Mouse (Mus musculus) heart, adult 2 months (tissue): ENCODE measurements around the gene Chac1. TPM values are rescaled to one million over a fixed set of nuclear protein-coding genes. Genes with fewer than 3 reads are reported as not detected.
A peak's percentile ranks its signal among the peaks of the same experiment; 100 is the strongest.

Source experiments
- DNase-seq, 2 experiments: peaks; one replicate each; pipeline ENCODE4 v3.0.0; 2021
- H3K27ac ChIP-seq: fragments of 200-600 bp; 2 replicates; pipeline ENCODE4 v1.8.1; 2022
- H3K27me3 ChIP-seq: fragments of 200-500 bp; 2 replicates; pipeline ENCODE4 v1.6.1; 2012; ENCODE audit warnings: mild to moderate bottlenecking, low read length, inconsistent platforms, mixed read lengths; ENCODE audit not compliant: control insufficient read depth, insufficient read depth
- H3K36me3 ChIP-seq: fragments of 200-500 bp; 2 replicates; pipeline ENCODE4 v1.6.1; 2012; ENCODE audit warnings: low read length, inconsistent platforms; ENCODE audit not compliant: control insufficient read depth, insufficient read depth
- H3K4me1 ChIP-seq: fragments of 200-500 bp; 2 replicates; pipeline ENCODE4 v1.6.1; 2011; ENCODE audit warnings: low read length; ENCODE audit not compliant: control insufficient read depth, insufficient read depth
- H3K4me3 ChIP-seq: fragments of 200-600 bp; 2 replicates; pipeline ENCODE4 v1.8.1; 2022
- H3K79me2 ChIP-seq: fragments of 200-500 bp; replicated peaks from 2 replicates; pipeline ENCODE4 v1.6.1; 2012; ENCODE audit warnings: mild to moderate bottlenecking, inconsistent platforms, low read length, moderate library complexity, mixed read lengths; ENCODE audit not compliant: control insufficient read depth, insufficient read depth
- H3K9ac ChIP-seq: fragments of 200-500 bp; 2 replicates; pipeline ENCODE4 v1.6.1; 2012; ENCODE audit warnings: low read depth, mild to moderate bottlenecking, control low read depth, inconsistent platforms, low read length, mixed read lengths
- CTCF ChIP-seq: fragments of 200-600 bp; IDR thresholded peaks from 2 replicates; pipeline ENCODE4 v1.8.1; 2022; ENCODE audit warnings: antibody characterized with exemption, mild to moderate bottlenecking, moderate library complexity
- EP300 ChIP-seq: fragments of 200-500 bp; IDR thresholded peaks from 2 replicates; pipeline ENCODE4 v1.6.1; 2011; ENCODE audit warnings: low read depth, low read length, control low read depth; ENCODE audit not compliant: insufficient read depth
- POLR2A ChIP-seq: fragments of 200-500 bp; IDR thresholded peaks from 2 replicates; pipeline ENCODE4 v1.6.1; 2011; ENCODE audit warnings: mild to moderate bottlenecking, low read depth, low read length, control low read depth; ENCODE audit not compliant: insufficient read depth
- WGBS: fragments of 180-500 bp; shearing (Covaris S2); methylation state at CpG from one replicate; pipeline ENCODE4 v1.1.7; 2018; 5-methylcytosine and 5-hydroxymethylcytosine counted together
- intact Hi-C: fragments of 180-260 bp; cut with DNase I; formaldehyde crosslinking; loops from one replicate; pipeline ENCODE4 v1.15.1; 2025
- polyA plus RNA-seq: library from polyadenylated mRNA; depleted of rRNA; stranded (reverse); fragments of >200 nt; gene quantifications from 2 replicates; pipeline ENCODE4 v1.2.3, GENCODE M21; 2012
- total RNA-seq, 2 experiments: library from RNA; stranded (reverse); gene quantifications; 2 replicates each; pipeline ENCODE4 v1.2.3; 2021

The Chac1 gene
- total and polyA plus RNA-seq, 3 experiments, result 5.6 to 13.7 (median 8.1) TPM

DNA sequence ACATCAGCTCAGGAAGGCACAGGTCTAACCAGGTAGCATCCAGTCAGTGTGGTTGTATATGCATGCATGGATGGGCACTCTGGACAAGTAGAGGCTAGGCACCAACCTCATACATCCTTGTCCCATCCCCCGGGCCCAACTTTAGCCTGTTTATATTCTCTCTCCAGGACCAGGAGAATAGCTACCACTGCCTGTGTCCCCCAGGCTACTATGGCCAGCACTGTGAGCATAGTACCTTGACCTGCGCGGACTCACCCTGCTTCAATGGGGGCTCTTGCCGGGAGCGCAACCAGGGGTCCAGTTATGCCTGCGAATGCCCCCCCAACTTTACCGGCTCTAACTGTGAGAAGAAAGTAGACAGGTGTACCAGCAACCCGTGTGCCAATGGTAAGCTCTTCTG, 20.2 kb upstream of the Chac1 start:
- H3K27ac ChIP-seq, result peak overlapping the region; percentile 53

GRCm38 (mm10) chr2:119332177-119332661, 18.8 kb upstream of the Chac1 start:
- Histone ChIP-seq H3K27me3 (no peaks in the 10 kb centered on the region), H3K4me1 (peaks cover 8% of the 10 kb centered on the region), H3K27ac (peak overlapping the region; percentile 53), H3K4me3 (peak overlapping the region; percentile 36), H3K79me2 (peaks cover 2% of the 10 kb centered on the region; the same call in 1 of the 2 replicates), H3K36me3 (peaks cover 12% of the 10 kb centered on the region), H3K9ac (peak overlapping the region; percentile 44)
- peak in 1 of 2 experiments; percentile 25 for DNase-seq
- TF ChIP-seq CTCF (no peak), EP300 (no peak), POLR2A (no peak)
- 48% methylated on average over 24 of the region's 24 CpGs for WGBS
- intact Hi-C loops, result no loop called here

More for the DNA sequence above, 20.2 kb upstream of the Chac1 start:
- peaks cover 2% of the 10 kb centered on the region; the same call in 1 of the 2 replicates for H3K79me2 ChIP-seq
- H3K4me3 ChIP-seq, result peak overlapping the region; percentile 36; the same call in 1 of the 2 replicates
- 73% methylated on average over 8 of the region's 8 CpGs for WGBS
- TF ChIP-seq EP300, result no peak
- TF ChIP-seq POLR2A, result no peak
- TF ChIP-seq CTCF, result no peak
- peaks cover 8% of the 10 kb centered on the region for H3K36me3 ChIP-seq
- peaks cover 4% of the 10 kb centered on the region for H3K4me1 ChIP-seq
- H3K27me3 ChIP-seq, result peaks cover 2% of the 10 kb centered on the region; the same call in 1 of the 2 replicates
- H3K9ac ChIP-seq, result peak overlapping the region; percentile 24
- peak in 1 of 2 experiments; percentile 17 for DNase-seq
- intact Hi-C loops, result no loop called here

DNA sequence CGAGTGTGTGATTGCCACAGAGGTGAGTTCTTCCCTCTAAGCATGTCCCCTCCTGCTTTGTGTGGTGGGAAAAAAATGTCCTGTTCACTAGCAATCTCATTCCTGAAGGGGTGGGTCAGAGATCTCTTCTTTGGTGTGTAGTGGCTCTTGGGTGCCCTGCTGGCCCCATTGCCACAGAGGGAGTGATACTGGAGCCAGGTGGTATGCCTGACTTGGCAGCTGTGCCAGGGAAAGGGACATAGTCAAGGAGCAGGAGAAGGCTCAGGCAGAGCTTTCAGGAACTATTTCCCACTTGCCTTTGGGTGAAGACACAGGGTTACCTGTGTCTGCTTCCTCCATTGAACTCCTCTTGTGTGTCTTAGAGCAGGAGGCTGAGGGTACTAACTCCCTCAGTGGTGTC, 16.9 kb upstream of the Chac1 start:
- intact Hi-C loops, result no loop called here
- peaks cover 16% of the 10 kb centered on the region for H3K36me3 ChIP-seq
- H3K27ac ChIP-seq, result peak overlapping the region; percentile 90
- H3K9ac ChIP-seq, result peak overlapping the region; percentile 14; the same call in 1 of the 2 replicates
- 43% methylated on average over 1 of the region's 1 CpGs for WGBS
- 0 out of 2 replicates have a peak, but pooled peaks cover 2% of the 10 kb centered on the region for H3K79me2 ChIP-seq
- H3K27me3 ChIP-seq, result no peaks in the 10 kb centered on the region
- TF ChIP-seq EP300 (no peak), POLR2A (no peak)
- peak overlapping the region; percentile 19 for H3K4me3 ChIP-seq
- no peak for DNase-seq
- peaks cover 12% of the 10 kb centered on the region for H3K4me1 ChIP-seq

- peaks cover 11% of the 10 kb centered on the region for H3K4me1 ChIP-seq
- intact Hi-C loops, result no loop called here
- H3K36me3 ChIP-seq, result peaks cover 16% of the 10 kb centered on the region
- 0 out of 2 replicates have a peak, but pooled peaks cover 2% of the 10 kb centered on the region for H3K79me2 ChIP-seq
- no peak for DNase-seq
- 71% methylated on average over 7 of the region's 7 CpGs for WGBS
- no peak overlapping the region for H3K9ac ChIP-seq
- no peak for TF ChIP-seq CTCF
- no peak for TF ChIP-seq POLR2A
- TF ChIP-seq EP300, result no peak
- H3K4me3 ChIP-seq, result peak overlapping the region; percentile 19
- no peaks in the 10 kb centered on the region for H3K27me3 ChIP-seq
- peak overlapping the region; percentile 90 for H3K27ac ChIP-seq
These were observed 16.0 kb upstream of the Chac1 start for GRCm38 (mm10) chr2:119334964-119335525.

DNA sequence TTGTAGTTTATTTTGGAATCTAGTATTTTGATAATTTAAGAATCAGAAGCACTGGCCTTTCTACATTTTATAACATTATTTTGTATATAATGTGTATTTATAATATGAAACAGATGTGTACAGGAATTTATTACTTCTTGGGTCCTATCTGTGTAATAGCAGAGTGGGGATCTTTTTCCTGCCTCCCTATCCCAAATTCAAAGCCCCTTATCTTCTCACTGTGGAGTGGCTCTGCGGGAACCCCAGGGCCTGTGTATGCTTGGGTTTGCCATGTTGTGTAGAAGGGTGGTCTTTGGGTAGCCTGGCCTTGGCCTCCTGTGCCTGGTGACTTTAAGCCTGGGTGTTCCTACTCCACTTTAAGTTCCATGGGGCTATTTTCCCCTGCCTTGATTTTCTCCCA, 15.5 kb upstream of the Chac1 start:
- 43% methylated on average over 1 of the region's 1 CpGs for WGBS
- peak overlapping the region; percentile 19 for H3K4me3 ChIP-seq
- H3K27ac ChIP-seq, result peak overlapping the region; percentile 90
- no peak for TF ChIP-seq POLR2A
- no peak for TF ChIP-seq CTCF
- TF ChIP-seq EP300, result no peak
- intact Hi-C loops, result no loop called here
- H3K4me1 ChIP-seq, result peaks cover 10% of the 10 kb centered on the region
- H3K79me2 ChIP-seq, result 0 out of 2 replicates have a peak, but pooled peaks cover under 1% of the 10 kb centered on the region
- DNase-seq, result no peak
- H3K27me3 ChIP-seq, result no peaks in the 10 kb centered on the region
- no peak overlapping the region; the same call in 1 of the 2 replicates for H3K9ac ChIP-seq
- H3K36me3 ChIP-seq, result peaks cover 16% of the 10 kb centered on the region

DNA sequence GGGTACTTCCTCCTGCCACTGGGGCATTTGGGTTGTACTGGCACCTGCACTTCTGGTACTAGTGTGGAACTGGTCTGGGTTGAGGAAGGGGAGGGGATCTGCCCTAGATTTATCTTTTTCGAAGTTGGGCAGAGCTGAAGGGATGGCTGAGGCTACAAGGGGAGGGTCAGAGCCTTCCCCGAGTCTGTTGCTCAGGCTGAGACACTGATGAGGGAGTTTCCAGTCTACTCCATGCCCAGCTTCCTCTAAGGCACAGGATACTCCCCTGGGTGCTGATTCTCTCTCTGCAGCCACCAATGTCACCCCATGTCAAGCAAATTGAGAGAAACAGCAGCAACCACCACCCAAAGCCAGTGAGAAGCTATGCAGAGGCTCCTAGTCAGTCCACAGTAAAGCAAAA, 15.0 kb upstream of the Chac1 start:
- H3K27ac ChIP-seq, result peak overlapping the region; percentile 90
- no peaks in the 10 kb centered on the region for H3K79me2 ChIP-seq
- peaks cover 16% of the 10 kb centered on the region for H3K36me3 ChIP-seq
- H3K4me1 ChIP-seq, result peaks cover 9% of the 10 kb centered on the region
- no peak for DNase-seq
- H3K27me3 ChIP-seq, result no peaks in the 10 kb centered on the region
- WGBS, result 32% methylated on average over 2 of the region's 2 CpGs
- intact Hi-C loops, result loop anchor here (1.0 to 2.0 kb wide), 3 partner anchors 9 to 75 kb away; no protein-coding TSS in a partner anchor
- TF ChIP-seq EP300, result no peak
- TF ChIP-seq CTCF, result no peak
- TF ChIP-seq POLR2A, result no peak
- peak overlapping the region; percentile 19 for H3K4me3 ChIP-seq
- peak overlapping the region; percentile 13 for H3K9ac ChIP-seq
